Mouse (Mus musculus): ENCODE measurements around the gene Slc22a14.
"Not testable (repeated sequence)": the region's sequence is repeated elsewhere in the genome, so short reads cannot be mapped to it uniquely, and the experiment has no call there.

Gene Slc22a14

GRCm38 (mm10) chr9:119365284-119365683, at the start of gene Slc22a14:
Gene Slc22a14, minus strand, starts transcription at chr9:119365553.
- in situ Hi-C loops (cut with MboI; ENCODE audit: unreplicated experiment in 2 of 2) = loop anchor here in 1 of 2 experiments (10.0 kb wide), 1 partner anchor 210 kb away; the partner anchor contains the start of genes Acaa1b and Gm47289

GRCm38 (mm10) chr9:119409864-119410263, 44.5 kb upstream of the Slc22a14 start:
- in situ Hi-C loops (cut with MboI; ENCODE audit: unreplicated experiment in 2 of 2) = no loop called here

- in situ Hi-C loops (cut with MboI; ENCODE audit: unreplicated experiment in 2 of 2) = no loop called here
Measured at GRCm38 (mm10) chr9:119408898-119409664, 43.7 kb upstream of the Slc22a14 start.

GRCm38 (mm10) chr9:119407884-119408283, 42.5 kb upstream of the Slc22a14 start:
- in situ Hi-C loops (cut with MboI; ENCODE audit: unreplicated experiment in 2 of 2) = no loop called here

- in situ Hi-C loops (cut with MboI; ENCODE audit: unreplicated experiment in 2 of 2) = loop anchor here in 1 of 2 experiments (5.0 kb wide), 1 partner anchor 47 kb away; the partner anchor contains the start of gene Xylb
Measured at GRCm38 (mm10) chr9:119404090-119404489, 38.7 kb upstream of the Slc22a14 start.

- in situ Hi-C loops (cut with MboI; ENCODE audit: unreplicated experiment in 2 of 2) = loop anchor here in 1 of 2 experiments (5.0 kb wide), 1 partner anchor 46 kb away; the partner anchor contains the start of gene Xylb
Measured at GRCm38 (mm10) chr9:119403236-119403641, 37.9 kb upstream of the Slc22a14 start.

- in situ Hi-C loops (cut with MboI; ENCODE audit: unreplicated experiment in 2 of 2) = loop anchor here in 1 of 2 experiments (5.0 kb wide), 1 partner anchor 45 kb away; the partner anchor contains the start of gene Xylb
Measured at GRCm38 (mm10) chr9:119402253-119403235, 37.2 kb upstream of the Slc22a14 start.

GRCm38 (mm10) chr9:119401801-119402214, 36.5 kb upstream of the Slc22a14 start, which contains the start of gene Acvr2b:
Gene Acvr2b, plus strand, starts transcription at chr9:119402118.
- in situ Hi-C loops (cut with MboI; ENCODE audit: unreplicated experiment in 2 of 2) = loop anchor here in 1 of 2 experiments (5.0 kb wide), 1 partner anchor 45 kb away; the partner anchor contains the start of gene Xylb

- in situ Hi-C loops (cut with MboI; ENCODE audit: unreplicated experiment in 2 of 2) = loop anchor here in 1 of 2 experiments (5.0 kb wide), 1 partner anchor 44 kb away; the partner anchor contains the start of gene Xylb
Measured at GRCm38 (mm10) chr9:119401351-119401750, 36.0 kb upstream of the Slc22a14 start.

GRCm38 (mm10) chr9:119394808-119395207, 29.5 kb upstream of the Slc22a14 start:
- in situ Hi-C loops (cut with MboI; ENCODE audit: unreplicated experiment in 2 of 2) = no loop called here

GRCm38 (mm10) chr9:119390214-119390613, 24.9 kb upstream of the Slc22a14 start:
- in situ Hi-C loops (cut with MboI; ENCODE audit: unreplicated experiment in 2 of 2) = no loop called here

- in situ Hi-C loops (cut with MboI; ENCODE audit: unreplicated experiment in 2 of 2) = no loop called here
Measured at GRCm38 (mm10) chr9:119388956-119389355, 23.6 kb upstream of the Slc22a14 start.

GRCm38 (mm10) chr9:119382603-119383002, 17.2 kb upstream of the Slc22a14 start:
- in situ Hi-C loops (cut with MboI; ENCODE audit: unreplicated experiment in 2 of 2) = no loop called here

- in situ Hi-C loops (cut with MboI; ENCODE audit: unreplicated experiment in 2 of 2) = no loop called here
Measured at GRCm38 (mm10) chr9:119378231-119378630, 12.9 kb upstream of the Slc22a14 start.

- in situ Hi-C loops (cut with MboI; ENCODE audit: unreplicated experiment in 2 of 2) = no loop called here
Measured at GRCm38 (mm10) chr9:119375556-119375955, 10.2 kb upstream of the Slc22a14 start.

GRCm38 (mm10) chr9:119375008-119375407, 9.7 kb upstream of the Slc22a14 start:
- in situ Hi-C loops (cut with MboI; ENCODE audit: unreplicated experiment in 2 of 2) = no loop called here

GRCm38 (mm10) chr9:119371251-119371650, 5.9 kb upstream of the Slc22a14 start:
- in situ Hi-C loops (cut with MboI; ENCODE audit: unreplicated experiment in 2 of 2) = no loop called here

GRCm38 (mm10) chr9:119370770-119371169, 5.4 kb upstream of the Slc22a14 start:
- in situ Hi-C loops (cut with MboI; ENCODE audit: unreplicated experiment in 2 of 2) = not testable (repeated sequence)

GRCm38 (mm10) chr9:119368367-119368766, 3.0 kb upstream of the Slc22a14 start:
- in situ Hi-C loops (cut with MboI; ENCODE audit: unreplicated experiment in 2 of 2) = loop anchor here in 1 of 2 experiments (10.0 kb wide), 1 partner anchor 214 kb away; the partner anchor contains the start of genes Acaa1b and Gm47289

GRCm38 (mm10) chr9:119363229-119363628, 2.1 kb downstream of the Slc22a14 start:
- in situ Hi-C loops (cut with MboI; ENCODE audit: unreplicated experiment in 2 of 2) = loop anchor here (5.0 to 10.0 kb wide), 2 partner anchors 64 to 208 kb away; partner anchors contain the start of genes Acaa1b (in 1 of the 2) and Gm47289 (in 1 of the 2)
